Mouse (Mus musculus) thymus, postnatal 4 days (tissue): ENCODE data around the gene Epsti1.
"Not testable (repeated sequence)": the region's sequence is repeated elsewhere in the genome, so short reads cannot be mapped to it uniquely, and the experiment has no call there.

ENCODE experiments used
- DNase-seq: peaks from one replicate; pipeline ENCODE4 v3.0.0; 2021

Gene Epsti1

DNA sequence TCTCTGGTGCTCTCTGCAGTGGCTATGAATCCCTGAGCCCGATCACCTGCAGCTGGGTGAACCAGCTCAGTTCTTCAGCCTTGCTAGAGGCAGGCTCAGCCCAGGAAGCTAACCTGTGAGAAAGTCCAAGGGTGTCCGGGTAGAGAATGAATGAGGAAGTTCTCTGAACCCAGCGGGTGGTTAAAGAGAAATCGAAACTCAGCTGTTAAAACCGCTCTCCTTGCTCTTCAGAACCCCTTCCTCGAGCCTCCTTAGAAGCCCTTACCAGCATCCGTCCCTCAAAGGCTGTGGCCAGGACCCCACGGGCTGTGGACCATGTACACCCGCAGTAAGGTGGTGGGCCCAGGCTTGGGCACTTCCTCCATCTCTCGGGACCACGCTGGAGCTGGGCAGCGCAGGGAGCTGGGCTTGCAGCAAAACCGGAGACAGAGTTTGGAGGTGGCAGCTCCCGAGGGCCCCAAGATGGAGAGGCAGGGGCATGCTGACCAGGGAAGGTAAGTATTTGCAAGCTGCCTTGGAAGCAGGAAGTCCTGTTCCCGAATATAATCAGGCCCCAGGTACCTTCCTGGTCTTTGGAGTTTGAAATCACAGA lies at the start of gene Epsti1:
Gene Epsti1 (plus strand): TSS at position 69 of the 592 bp plus-strand sequence.
- DNase-seq, result peak; percentile 52

DNA sequence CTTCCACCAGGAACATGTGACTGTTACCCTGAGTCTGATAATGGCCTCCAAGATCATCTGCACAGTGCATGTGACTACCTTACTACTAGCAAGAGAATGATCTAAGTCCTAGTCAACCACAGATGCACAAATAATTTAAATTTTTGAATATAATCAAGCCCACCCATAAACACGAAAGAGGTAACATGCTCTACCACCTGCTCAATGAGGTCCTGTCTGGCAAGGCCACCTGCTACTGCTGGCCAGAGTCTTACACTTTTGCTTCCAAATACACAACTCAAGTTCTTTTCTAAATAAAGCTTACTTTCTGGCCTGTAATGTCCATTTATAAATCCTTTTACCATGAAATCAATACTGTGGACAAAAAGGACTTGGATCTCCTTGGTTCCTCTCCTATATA lies 44.1 kb upstream of the Epsti1 start:
- no peak for DNase-seq

DNA sequence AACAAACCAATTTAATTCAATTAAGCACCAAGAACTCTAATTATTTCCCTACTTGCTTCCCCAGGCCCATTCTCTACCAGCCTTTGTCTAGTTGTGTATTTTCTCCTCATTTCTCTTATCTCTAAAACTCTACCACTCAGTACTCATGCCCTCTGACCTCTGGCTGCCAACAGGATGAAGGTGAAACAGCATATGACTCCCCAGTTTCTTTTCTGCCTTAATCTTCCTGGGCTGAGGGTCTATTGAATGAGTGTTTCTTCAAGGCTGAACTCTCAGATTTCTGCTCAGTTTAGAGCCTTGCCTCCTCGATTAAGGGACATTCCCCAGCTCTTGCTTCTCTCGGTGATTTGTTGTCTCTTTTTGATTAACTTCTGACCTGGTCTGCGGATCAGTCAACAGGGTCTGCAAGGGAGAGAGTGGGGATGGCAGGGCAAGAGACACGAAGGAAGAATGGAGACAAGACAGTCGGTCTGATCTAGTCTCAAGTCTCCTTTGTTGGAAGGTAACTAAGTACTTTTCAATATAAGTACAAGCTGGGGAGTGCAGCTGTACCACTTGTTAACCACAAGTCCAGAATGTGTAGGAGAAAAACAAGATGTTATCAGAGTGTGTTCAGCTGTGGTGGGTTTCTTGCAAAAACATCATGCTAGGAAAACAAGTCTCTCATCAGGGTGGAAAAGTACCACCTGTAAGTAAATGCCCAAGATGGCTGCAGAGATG lies 43.0 kb upstream of the Epsti1 start:
- no peak for DNase-seq

DNA sequence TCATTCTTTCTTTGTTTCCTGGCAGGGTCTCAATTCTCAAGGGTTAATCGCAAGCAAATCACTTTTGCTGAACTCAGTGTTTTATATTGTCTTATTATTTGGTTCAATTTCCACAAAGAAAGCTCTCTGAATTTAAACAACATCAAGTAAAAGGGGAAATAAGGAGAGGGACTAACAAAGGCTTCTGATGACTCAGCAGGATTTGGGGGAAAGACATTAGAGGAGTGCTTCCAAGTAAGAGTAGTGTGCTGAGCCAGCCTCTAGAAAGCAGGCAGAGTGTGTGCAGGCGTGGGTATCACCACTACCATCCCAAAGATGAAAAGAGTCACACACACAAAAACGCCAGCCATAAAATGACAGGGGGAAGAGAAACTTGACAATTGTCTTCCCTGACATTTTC lies 40.0 kb upstream of the Epsti1 start:
- no peak for DNase-seq

DNA sequence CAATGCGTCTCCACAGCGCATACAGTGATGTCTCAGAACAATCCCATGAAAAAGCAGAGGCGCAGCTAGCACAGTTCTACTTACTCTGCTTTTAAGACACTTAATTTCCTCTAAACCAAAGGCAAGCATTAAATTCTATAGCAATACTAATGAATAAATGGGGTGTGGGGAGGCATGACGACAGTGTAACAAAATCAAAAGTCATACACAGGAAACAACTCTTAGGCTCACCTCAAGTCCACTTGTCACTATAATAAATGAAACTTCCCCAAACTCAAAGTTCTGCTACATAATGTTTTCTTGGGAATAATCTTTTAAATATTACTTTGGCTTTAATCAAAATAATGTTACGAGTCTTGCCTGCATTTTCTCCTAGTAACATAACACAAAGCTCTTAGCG lies 39.5 kb upstream of the Epsti1 start:
- DNase-seq, result no peak

DNA sequence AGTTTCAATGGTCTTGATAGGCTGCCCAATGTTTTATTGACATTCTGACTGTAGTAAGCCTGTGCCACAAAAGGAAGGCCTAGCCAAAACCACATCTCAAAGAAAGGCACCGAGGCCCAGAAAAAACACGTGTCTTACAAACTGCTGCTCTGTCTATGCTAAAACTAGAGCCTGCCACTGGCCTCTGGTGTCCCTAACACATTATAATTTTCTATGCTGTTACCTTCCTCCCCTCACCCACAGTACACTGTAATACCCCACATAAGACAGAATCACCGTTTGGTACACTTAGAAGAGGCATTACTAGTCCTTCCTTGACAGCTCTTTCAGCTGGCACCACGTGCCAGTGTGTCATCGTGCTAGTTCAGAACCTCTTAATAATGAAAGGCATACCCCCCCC lies 36.4 kb upstream of the Epsti1 start:
- DNase-seq, result no peak

DNA sequence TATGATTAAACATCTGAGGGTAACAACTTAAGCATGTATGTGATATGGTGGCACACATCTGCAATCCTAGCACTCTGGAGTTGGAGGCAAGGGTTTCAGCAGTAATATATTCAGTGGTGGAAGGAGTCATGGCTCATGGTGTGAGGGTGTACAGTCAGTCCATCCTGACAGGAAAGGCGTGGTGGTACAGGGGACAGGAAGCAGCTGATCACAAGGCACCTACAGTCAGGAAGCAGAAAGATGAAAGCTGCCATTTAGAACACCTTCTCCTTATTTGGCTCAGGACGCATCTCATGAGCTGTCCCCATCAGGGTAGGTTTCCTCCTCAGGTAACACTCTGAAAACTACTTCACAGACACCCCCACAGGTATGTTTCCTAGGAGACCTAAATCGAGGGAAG lies 33.1 kb upstream of the Epsti1 start:
- no peak for DNase-seq

DNA sequence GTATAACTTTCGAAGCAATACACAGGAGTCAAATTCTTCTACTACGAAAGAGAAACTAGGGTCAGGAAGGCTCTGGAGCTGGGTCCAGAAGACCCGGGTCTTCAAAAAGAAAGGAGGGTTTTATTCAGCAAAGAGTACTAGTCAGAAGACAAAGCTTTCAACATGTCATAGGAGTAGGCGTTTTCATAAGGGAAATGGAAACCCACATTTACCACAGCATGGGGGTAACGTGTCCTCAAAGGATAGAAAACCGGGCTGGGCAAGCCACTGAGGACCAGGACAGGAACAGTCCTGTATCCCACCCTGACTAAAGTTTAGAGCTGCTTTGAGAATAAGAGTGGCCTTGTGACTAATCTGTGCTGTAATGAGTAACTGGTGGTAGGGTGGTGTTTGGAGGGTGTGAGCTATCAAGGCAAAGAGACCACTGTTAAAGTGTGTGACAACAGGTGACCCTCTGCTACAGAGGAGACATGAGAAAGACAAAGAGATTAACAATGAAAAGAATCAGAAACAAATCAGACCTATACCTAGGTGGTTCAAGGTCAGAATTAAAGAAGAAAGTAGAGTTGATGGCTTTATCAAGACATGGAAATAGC lies 32.6 kb upstream of the Epsti1 start:
- no peak for DNase-seq

DNA sequence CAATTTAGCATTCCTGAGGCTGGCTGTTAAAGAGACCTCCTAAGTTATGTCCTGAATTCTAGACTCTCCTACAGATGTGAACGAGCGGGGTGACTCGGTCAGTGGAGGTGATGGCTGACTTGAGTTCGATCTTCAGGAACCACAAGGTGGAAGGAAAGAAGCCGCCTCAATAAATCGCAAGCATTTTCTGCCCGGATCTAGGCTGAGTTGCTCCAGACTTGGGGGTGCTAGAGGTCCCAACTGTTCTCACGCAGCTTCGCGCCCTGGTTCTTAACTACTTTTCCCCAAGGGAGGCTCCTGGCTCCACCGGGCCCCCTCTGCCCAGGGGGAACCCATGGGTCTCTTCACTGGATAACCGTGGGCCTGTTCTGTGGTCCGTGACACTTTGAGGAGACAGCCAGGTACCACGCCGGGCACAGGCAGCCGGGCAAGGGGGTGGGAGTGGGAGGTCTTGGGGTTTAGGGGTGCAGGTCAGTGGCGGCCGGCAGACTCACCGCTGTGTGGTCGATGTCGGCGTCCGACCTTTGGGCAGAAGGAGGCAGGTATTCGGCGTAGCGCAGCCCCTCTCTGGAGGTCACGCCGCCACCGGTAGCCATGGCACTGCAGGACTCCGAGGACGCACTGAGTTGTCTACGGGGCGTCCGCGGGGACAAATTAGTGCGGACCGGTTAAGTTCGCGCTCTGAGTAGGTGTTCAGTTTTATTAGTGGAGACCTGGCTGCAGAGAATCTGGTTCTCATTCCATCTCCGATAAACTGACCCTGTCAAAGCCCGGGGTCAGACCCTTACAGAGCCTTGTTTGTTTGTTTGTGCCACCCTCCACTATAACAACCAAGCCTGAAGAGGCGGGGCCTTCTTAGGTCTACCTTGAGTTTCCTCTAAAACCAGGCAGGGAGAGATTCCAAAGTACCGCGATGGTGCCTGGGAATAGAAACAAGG lies 29.5 kb upstream of the Epsti1 start, which contains the start of gene Dnajc15:
Gene Dnajc15 (minus strand): TSS at position 822 of the 938 bp plus-strand sequence.
- peak; percentile 96 for DNase-seq

DNA sequence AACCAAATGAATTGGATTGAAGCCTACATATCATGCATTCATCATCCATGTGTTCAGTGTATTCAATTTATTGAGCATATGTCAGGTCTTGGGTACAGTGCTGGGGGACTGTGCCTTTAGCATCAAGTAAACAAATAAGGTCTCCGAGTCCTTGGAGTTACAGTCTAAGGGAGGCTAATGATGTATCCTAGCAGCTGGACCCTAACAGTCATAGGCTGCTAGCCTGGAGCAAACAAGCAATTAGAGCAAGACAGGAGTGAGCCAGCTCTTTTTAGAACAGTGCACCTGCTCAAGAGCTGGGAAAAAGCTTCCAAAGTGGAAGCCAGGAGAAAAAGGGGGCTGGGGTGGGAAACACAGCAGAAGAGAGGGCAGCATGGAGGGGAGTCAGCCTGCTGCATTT lies 27.8 kb upstream of the Epsti1 start:
- DNase-seq, result no peak

DNA sequence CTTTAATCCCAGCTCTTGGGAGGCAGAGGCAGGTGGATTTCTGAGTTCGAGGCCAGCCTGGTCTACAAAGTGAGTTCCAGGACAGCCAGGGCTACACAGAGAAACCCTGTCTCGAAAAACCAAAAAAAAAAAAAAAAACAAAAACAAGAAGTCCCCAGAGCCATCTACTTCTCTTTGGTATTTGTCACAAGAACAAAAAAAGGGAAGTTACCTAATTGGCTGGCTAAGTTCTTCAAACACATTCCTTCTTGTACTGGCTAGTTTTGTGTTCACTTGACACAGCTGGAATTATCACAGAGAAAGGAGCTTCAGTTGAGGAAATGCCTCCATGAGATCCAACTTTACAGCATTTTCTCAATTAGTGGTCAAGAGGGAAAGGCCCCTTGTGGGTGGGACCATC lies 26.2 kb upstream of the Epsti1 start:
- DNase-seq, result not testable (repeated sequence)

DNA sequence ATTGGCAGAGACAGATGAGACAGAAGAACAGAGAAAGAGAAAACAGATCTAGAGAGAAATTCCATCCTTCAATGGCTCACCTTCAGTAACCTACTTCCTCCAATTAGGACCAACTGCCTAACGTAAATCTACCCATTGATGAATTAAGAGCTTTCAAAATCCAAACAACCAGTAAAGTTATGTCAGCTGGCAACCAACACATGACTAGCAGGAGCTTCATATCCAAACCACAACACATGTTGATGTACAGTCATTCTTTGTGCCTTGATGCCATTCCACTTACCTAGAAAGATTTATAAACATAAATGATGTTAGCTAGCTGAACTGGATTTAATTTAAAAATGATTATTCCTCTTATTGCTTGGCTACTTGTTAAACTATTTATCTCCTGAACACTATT lies 22.0 kb upstream of the Epsti1 start:
- DNase-seq, result no peak

DNA sequence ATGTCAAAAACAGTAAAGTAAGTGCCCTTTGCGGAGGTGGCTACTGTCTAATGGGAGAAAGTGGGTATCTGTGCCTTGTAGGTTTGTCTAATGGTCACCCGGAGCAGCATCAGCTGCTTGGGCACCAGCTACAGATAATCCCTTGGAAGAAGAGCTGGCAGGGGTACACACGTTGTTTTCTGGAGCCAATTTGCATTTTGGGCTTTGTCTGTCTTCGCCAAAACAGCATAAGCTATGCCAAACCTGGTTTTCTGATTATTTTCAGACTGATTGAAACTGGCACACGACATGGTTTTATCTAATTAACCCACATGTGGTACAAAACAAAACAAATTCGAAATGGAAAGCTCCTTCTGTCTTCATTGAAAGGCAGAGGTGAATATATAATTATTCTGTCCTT lies 21.4 kb upstream of the Epsti1 start:
- DNase-seq, result no peak

DNA sequence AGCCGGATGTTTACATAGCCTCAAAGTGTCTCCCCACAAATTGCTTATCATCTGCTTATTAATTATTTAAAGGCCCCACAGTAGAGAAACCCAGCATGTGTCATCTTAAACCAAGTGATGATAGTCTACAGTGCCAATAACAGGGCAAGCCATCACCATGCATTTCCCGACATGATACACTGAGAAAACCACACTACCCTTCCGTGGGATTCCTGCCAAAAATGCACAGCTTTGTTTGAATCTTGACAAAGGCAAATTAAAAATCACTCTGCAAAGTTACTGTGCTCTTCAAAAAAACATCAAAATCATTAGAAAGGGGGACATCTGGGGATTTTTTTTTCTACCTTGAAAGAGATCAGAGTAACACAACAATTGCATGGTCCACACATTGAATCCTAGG lies 17.7 kb upstream of the Epsti1 start:
- no peak for DNase-seq

DNA sequence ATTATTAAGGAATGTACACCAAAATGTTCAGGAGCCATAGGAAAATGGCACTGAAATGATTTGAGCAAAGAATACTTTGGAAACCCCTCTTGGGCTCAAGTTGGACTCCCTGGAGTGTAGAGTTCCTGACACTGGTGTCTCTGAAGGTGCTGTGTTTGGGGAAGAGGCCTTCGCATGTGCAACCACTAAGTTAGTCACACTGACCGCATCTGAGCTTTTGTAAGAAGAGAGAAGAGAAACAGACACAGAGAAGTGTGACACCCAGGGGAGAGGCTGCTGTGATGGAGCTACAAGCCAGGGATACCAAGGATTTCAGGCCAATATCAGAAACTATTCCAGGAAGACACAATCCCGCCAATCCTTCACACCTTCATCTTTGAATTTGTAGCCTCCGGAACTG lies 17.1 kb upstream of the Epsti1 start:
- no peak for DNase-seq

DNA sequence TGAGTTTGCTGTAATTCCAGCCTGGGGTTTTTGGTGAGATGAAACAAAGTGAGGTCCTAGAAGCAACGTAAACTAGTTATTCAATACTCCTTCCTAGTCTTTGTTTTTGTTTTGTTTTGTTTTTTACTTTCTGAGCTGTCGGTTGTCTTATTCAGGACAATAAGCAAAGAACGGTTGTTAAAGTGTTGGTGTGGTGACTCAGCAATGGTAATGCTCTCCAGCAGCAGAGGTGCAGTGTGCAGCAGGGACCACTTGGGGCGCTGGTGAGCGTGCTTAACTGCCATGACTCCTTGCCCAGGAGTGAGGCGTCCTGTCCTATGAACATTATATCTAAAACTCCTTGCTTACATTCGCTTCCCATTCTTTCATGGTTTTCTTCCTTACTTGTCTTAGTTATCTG lies 14.1 kb upstream of the Epsti1 start:
- no peak for DNase-seq

DNA sequence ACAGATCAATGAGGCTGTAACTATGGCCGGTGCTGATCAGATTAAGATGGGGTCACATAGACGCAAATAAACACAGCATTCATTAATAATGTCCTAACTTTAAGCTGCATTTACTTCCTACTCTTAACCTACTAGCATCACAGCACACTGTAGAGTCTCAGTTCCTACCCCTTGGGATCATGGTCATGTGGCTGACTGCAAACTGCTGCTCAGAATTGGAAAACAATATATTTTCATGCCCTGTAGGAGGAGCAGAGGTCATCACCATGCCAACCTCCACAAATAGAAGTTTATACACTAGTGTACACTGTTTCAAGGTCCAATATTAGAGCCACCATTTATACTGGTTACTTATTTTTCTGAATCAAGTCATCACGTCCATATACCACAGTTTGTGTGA lies 8.1 kb upstream of the Epsti1 start:
- DNase-seq, result no peak

DNA sequence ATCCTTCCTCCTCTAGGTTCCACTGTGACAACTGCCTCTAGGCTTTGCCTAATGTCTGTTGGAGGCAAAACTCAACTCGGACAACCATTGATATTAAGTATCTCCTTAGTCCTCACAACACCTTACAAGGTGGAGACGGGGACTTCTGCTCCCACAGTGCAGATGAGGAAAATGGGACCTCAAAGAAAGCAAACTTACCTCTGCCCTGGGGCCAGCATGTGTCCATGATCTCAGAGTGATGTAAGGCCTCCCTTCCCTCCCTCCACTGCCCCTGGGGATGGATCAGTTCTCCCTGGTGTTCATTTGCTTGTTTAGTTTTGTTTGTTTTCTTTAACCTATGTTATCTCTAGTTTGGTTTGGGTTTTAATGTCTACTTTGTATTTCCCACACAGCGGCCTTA lies 1.5 kb upstream of the Epsti1 start:
- no peak for DNase-seq

DNA sequence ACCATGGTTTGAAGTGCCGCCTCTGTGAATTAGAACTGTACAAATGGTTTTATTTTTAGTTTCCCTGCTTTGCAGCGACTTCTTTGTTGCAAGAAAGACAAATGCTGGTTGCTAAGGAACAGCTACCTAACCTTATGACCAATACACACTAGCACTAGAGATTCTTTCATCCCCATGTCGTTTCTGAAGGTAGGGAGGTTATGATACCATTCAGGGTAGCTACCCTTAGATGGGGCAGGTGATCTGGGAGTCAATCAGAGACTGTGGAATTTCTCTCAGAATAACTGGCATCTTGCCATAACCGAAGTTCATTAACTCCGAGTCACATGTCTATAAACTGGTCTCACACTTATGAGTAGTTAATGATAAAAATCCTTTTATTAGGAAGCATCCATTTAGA lies 1.4 kb downstream of the Epsti1 start:
- no peak for DNase-seq

DNA sequence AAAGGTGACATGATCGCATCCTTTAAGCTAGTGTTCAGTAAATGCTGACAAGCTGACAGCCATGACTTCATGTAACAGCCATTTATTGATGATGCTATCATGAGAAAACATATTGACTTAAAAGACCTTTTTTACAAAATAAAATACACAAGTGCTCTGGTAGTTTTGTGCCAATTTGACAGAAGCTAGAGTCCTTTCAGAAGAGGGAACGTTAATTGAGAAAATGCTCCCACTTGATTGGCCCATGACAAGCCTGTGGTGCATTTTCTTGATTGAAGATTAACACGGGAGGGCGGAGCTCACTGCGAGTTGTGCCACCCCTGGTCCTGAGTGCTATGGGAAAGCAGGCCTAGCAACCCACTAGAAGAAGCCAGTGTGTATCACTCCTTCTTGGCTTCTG lies 2.5 kb downstream of the Epsti1 start:
- no peak for DNase-seq

DNA sequence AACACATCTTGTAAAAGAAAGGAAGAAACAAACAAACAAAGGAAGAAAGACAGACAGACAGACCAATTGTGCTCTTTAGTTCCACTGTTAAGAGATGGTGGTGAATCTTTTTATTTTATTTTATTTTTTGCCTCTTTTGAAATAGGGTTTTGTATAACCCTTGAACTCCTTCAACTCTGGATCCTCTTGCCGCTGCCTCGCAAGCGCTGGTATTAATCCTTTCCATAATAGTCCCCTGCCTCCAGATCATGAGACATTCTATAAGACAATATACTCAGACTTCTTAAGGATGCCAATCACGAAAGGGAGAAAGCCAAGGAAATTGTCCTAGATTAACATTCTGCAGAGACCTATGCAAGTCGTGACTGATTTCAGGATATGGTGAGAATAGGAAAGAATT lies 11.7 kb downstream of the Epsti1 start:
- DNase-seq, result no peak

DNA sequence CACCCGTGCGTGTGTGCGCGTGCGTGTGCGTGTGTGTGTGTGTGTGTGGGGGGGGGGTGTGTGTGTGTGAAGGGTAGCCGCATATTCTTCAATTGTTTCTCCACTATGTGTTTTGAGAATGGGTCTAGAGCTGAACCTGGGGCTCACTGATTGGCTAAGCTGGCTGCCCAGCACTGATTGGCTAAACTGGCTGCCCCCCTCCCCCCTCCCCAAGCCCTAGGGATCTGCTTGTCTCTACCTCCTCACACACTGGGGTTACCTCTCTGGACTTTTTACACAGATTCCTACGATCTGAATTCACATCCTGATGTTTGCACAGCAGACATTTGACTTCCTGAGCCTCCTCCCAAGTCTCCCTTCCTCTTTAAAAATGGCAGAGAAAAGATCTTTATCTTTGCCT lies 17.6 kb downstream of the Epsti1 start:
- DNase-seq, result no peak

DNA sequence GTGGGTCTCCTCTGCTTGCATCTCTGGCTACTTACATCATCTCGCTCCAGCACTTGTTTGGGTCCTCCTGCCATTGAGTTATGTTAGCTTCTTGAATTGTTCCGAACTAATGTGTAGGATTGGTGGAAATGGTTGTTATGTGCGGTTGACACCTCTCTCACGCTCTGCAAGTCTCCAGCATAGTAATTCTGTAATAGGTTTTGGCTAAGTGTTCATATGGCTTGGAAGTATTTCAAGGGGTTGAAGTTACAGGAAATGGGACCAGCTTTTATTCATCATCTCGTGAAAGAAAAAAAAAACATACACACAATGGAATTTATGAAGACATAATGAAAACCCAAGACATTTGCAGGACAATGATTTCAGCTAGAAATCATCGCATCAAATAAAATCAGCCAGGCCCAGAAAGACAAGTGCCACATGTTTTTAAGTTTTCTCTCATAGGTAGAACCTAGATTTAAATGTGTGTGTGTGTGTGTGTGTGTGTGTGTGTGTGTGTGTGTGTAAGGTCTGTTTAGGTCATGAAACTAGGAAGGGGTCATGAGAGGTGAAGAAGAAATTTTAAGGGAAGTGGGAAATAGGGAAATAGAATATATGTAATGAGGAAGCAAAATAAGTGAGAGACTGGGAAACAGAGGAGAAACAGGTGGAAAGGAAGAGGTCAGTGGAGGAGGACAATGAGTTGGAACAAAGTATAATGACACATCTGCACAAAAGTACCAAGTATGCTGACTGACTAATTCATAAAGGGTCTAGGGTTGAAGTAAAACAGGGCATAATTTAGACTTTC lies 19.2 kb downstream of the Epsti1 start:
- no peak for DNase-seq
